Mouse (Mus musculus) cerebellum, adult 9-10 months (tissue): Measurements from ENCODE around the gene Srp68.
"Not testable (repeated sequence)": the region's sequence is repeated elsewhere in the genome, so short reads cannot be mapped to it uniquely, and the experiment has no call there.

Source experiments
- DNase-seq: peaks from one replicate; pipeline ENCODE4 v3.0.0; 2022

Gene Srp68

GRCm38 (mm10) chr11:116282912-116283521 lies 9.0 kb upstream of the Srp68 start:
- DNase-seq: peak; percentile 5

DNA sequence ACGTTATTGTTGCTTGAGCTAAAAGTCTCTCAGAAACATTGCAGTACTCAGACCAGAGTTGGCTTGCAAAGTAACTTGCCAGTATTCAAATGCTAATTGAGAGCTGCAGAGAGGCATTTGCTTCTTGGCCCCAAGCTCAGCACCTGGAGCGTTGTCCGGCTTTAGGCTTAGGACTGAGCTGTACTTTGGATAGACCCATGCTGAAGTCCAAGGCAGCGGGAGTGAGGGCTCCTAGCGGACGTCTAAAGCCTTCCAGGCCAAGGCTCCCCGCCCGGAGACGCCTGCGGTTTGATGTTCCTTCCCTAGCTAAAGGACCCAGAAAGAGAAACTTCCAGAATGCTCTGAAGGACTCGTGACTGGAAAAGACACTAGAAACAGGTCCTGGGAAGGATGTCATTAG lies 8.1 kb upstream of the Srp68 start:
- DNase-seq: no peak

DNA sequence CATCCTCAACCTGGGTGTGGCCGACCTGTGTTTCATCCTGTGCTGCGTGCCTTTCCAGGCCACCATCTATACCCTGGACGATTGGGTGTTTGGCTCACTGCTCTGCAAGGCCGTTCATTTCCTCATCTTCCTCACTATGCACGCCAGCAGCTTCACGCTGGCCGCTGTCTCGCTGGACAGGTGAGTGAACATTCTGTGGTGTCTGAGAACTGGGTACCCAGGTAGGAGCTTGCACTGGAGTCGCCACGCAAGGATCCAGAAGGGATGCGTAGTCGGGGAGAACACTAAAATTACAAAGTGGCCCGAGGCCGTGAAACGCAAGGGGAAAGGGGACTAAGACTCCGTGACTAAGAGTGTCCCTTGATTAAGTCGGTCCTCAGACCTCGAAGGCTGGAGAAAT lies 7.7 kb upstream of the Srp68 start:
- peak; percentile 5 for DNase-seq

- DNase-seq: peak; percentile 9
Observed at GRCm38 (mm10) chr11:116280751-116281663, 7.0 kb upstream of the Srp68 start, which contains the start of gene Galr2. TSS of gene Galr2 (plus strand) at chr11:116280939.

DNA sequence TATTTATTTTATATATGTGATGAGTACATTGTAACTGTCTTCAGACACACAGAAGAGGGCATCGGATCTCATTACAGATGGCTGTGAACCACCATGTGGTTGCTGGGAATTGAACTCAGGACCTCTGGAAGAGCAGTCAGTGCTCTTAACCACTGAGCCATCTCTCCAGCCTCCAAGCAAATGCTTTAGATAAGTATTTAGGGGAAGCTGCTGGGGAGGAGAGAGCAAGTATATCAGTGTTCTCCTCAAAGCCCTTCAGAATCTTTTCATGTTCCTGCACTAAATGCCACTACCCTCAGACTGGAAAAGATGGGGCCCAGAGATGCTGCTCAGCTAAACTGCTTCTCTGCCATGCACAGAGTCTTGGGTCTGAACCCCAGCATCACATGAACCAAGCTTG lies 3.2 kb upstream of the Srp68 start:
- DNase-seq: not testable (repeated sequence)

GRCm38 (mm10) chr11:116273469-116274044 lies 460 bp downstream of the Srp68 start:
- DNase-seq: no peak

GRCm38 (mm10) chr11:116272589-116273468 lies 1.2 kb downstream of the Srp68 start:
- DNase-seq: no peak

DNA sequence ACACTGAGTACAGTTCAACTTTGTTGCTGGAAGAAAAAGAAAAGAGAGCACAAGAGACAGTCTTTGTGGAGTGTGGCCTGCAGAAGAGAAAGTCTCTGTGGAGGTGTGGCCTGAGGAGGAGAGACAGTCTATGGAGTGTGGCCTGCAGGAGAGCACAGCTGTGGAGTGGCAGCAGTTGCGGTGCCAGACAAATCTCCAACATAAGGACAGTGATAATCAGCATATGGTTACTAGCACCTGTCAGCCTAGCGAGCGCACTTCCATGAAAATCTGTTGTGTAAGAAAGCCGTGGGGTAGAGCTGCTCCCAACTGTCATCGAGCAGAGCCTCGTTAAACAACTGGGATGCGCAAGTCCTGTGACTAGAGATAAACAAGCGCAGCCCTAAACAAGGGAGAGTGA lies 4.5 kb downstream of the Srp68 start:
- no peak for DNase-seq

- DNase-seq: no peak
Observed at GRCm38 (mm10) chr11:116268313-116268712, 5.7 kb downstream of the Srp68 start.

DNA sequence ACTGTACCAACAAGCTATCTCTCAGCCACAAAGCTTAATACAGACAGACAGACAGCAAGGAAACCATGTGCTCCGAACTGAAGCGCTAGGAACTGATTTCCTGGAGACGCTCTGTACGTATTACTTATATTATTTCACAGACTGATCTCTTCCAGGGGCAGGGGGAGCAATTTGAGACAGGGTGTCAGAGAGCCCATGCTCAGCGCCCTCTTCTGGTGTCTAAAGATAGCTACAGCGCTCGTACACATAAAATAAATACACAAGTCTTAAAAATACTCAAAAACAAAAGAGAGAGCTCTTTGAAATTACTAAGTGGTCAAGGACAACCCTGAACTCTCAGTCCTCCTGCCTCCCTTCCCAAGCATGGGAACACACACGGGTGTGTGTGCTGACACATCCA lies 6.4 kb downstream of the Srp68 start:
- no peak for DNase-seq

DNA sequence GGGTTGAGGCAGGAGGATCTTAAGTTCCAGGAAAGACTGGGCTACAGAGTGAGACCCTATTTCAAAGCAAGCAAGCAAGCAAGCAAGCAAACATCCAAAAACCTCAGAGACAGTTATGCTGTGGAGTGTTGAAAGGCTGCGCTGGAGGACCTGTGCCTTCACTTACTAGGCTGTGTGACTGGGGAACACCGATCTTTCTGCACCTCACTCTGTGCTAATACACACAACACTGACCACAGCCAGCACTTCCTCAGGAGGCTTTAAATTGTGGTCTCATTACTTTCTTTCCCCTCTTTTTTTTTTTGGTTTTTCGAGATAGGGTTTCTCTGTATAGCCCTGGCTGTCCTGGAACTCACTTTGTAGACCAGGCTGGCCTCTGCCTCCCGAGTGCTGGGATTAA lies 8.2 kb downstream of the Srp68 start:
- DNase-seq: no peak

DNA sequence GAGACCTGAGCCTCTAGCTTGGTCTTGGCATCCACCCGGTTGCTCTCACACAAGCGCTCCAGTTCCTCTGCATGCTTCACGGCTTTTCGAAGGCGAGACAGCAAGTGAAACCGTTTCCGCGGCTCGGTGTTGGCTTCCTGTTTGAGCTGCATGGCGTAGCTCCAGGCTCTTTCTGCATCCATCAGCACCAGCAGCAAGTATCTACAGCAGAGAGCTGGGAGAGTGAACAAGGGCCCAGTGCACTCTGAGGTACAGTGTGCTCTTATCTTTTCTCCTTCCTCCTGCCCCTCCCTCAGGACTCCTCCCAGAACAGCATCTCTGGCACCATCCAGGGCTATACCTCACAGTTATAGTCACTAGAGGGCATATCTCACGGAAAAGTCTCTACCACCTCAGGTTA lies 8.7 kb downstream of the Srp68 start:
- no peak for DNase-seq

DNA sequence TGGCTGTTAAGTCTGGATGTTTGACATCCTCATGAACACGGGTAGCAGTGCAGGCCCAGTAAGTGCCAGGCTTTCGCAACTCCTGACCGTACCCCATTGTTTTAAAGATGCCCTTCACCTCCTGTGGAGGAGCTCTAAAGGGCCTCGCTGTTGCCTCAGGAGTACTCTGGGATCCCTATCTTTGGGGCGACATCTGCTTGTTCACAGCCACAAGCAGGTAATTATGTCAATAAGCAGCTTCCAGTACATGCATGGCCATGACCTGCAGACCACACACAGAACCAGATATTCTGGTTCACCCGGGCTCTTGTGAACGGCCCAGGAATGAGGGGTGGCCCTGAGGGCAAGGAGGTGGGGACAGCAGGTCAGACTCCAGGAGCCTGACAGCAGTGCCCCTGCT lies 13.8 kb downstream of the Srp68 start:
- DNase-seq: no peak

GRCm38 (mm10) chr11:116259461-116259860 lies 14.6 kb downstream of the Srp68 start:
- no peak for DNase-seq

DNA sequence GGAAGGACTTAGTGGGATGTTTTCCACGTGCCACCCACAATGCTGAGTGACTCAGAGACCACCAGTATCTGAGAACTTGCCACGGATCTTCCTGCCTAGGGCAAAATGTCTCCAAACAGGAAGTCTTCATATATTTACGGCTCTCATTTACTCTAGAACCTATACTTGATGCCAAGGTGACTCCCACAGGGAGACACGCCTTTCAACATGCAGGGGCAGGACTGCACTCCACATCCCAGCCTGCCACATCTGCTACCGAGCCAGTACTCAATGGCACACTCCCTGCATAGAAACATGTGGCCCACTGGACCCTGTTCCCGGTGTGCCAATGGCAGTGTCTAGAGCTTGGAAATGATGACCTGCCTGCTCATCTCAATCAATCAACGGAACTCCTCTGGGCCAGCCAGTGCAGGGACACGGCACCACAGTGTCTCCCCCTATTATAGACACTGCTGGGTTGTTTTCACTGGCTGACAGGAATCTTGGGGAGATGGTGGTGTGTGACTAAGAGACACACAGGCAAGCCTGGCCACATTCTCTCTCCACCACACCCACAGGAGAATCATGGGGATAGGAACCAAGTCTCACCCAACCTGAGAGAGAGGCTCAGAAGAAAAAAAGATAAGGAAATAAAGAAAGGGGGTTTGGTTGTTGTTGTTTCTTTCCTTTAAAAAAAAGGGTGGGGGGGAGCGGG lies 17.9 kb downstream of the Srp68 start:
- DNase-seq: no peak

DNA sequence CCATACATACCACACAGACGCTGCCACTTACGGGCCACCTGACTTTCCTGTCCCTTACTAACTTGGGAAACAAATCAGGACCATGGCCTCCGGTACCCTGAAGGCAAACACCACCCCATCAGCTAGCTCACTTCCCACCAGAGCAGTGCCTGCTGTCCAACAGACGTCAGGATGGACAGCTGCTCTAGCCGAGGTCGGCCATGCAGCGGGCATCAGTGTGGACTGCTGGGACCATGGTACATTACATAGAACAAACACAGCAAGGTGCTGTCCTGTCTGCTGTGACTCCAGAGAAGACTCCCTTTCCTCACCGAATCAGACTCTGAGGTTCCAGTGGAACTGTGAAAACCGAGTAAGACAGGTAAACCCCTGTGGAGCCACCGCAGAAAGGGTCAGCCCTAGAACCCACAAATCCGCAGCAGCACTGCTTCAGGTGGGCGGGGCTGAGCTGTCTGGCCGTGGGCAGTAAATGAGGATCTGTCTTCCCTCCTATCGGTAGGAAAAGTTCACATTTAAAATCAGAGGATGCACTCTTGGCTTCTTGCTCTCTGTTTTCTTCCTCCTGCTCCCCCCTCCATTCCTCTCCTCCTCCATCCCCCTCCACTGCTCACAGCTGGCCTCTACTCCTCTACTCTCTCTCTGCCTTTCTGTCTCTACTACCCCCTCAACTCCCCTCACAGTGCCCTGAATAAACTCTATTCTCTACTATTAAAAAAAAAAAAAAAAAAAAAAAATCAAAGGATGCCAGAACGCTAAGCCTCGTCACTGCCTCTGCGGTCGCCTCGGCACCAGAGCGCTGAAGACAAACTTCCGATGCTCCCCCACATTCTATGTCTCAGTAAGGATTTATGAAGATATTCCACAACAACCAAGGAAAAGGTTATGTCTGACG lies 18.7 kb downstream of the Srp68 start:
- no peak for DNase-seq

DNA sequence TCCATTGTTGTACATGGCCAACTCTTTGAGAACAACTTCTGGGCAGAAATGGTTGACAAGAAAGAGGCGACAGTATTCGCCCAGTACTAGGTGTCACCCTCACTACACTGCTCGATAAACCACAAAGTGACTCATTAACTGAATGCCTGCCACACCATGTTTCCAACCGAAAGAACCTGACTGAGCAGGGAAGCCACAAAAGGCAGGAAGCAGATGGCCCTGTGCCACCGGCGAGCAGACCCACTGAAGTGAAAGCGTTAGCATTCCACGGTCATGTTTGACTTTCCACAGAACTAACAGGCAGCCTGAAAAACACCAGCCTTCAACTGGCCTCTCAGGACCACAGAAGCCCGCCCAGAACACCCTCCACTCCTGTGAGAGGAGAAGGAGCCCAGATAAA lies 19.4 kb downstream of the Srp68 start:
- DNase-seq: no peak

- no peak for DNase-seq
Observed at GRCm38 (mm10) chr11:116253076-116253600, 20.9 kb downstream of the Srp68 start.

GRCm38 (mm10) chr11:116250898-116251297 lies 23.1 kb downstream of the Srp68 start:
- DNase-seq: no peak

DNA sequence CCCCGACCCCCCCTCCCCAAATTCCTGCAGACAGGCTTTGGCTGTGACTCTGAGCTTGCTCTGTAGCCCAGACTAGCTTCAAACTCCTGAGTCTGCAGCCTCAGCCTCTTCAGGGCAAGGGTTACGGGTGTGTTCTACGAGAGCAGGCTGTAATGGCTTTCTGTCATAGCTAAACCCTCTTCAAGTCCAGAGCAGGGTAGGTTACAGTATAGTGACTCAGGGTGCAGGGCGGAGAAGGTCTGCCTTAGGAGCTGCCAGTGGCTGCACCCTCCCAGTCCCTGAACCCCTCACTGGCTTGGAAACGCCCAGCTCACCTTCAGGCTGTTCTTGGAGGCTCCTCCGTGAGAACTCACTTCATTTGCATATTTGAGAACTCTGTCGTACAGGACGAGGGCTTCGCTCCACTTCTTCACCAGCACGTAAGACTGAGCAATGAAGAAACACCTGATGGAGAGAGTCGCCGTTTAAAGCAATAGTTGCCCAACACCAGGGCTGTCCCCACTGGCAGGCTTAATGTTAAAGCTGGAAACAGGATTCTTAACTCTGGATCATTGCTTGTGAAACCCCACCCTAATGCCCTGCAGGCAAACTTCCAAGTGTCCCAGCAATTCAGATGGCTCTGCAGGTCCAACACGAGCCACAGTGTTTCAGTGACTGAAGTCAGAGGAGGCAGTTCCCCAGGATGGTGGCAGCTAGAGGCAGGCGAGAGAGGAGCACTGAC lies 26.4 kb downstream of the Srp68 start:
- no peak for DNase-seq
